Mouse (Mus musculus) urinary bladder, postnatal 25 days (tissue): ENCODE data around the gene Tmem91.

Experiments used
- DNase-seq: peaks from one replicate; pipeline ENCODE4 v3.0.0; 2022; ENCODE audit warnings: low spot score

Gene Tmem91

DNA sequence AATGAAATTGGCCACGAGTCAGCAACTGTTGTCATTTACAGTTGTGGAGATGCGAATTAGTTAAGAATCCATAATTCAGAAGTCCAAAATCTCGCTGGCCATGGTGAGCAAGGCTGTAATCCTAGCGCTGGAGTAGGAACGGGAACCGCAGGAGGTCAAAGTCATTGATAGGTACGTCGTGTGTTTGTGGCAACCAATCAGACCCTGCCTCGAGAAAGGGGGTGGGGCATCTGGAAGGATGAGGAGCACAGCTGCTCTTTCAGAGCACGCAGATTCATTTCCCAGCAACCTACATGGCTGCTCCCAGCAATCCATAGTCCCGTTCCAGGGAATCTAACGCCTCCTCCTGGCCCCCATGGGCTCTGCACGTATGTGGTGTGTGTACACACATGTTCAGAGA, 24.9 kb upstream of the Tmem91 start:
- DNase-seq, result no peak

DNA sequence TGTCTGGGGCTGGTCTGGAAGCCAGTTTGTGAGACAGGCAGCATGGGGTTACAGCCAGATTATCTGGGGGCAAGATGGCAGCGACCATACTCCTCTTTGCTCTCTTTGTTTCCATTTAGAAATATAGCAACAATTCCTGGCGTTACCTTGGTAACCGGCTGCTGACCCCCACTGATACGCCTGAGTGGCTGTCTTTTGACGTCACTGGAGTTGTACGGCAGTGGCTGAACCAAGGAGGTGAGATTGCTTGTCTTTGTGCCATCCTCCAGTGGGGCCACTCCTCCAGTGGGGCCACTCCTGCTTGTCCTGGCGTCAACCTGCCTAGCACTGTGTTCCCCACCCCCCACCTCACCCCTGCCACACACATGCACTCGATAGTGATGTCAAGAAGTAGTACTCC, 19.1 kb upstream of the Tmem91 start:
- no peak for DNase-seq

DNA sequence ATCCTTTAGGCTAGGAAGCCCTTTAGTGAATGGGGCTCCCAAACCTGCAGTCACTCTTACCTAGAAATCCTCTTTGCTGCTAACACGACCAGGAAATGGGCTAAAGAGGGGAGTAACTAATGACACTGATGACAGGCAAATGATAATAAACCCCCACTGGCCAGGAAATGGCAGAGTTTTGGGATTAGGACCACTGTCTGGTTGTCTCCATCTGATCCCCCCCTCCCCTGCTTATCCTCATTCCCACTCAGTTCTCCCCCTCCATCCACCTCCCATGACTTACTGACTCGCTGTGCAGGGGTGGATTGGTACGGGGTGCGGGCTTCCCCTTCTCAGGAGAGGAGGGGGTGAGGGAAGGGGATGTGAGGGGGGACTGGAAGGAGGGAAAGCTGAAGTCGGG, 15.1 kb upstream of the Tmem91 start:
- DNase-seq, result no peak

DNA sequence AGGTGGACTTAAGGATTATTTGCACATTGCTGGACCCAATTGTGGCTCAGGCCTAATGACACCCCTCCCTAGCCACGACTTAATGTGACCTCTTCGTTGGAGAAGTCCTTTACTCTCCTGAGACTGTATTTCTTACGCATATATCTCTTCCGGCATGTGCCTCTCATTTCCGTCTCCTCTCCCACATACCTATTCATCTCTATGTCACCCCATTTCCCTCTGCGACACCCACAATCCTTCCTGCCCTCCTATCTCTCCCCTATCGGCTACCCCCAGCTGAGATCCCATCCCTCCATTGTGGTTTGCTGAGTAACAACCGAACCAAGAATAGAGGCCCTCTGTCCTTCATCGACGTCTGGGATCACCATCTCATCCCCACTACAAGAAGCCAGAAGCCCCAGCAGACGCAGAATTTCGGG, 14.6 kb upstream of the Tmem91 start:
- no peak for DNase-seq

GRCm38 (mm10) chr7:25688810-25689586, 14.0 kb upstream of the Tmem91 start:
- peak; percentile 76 for DNase-seq

DNA sequence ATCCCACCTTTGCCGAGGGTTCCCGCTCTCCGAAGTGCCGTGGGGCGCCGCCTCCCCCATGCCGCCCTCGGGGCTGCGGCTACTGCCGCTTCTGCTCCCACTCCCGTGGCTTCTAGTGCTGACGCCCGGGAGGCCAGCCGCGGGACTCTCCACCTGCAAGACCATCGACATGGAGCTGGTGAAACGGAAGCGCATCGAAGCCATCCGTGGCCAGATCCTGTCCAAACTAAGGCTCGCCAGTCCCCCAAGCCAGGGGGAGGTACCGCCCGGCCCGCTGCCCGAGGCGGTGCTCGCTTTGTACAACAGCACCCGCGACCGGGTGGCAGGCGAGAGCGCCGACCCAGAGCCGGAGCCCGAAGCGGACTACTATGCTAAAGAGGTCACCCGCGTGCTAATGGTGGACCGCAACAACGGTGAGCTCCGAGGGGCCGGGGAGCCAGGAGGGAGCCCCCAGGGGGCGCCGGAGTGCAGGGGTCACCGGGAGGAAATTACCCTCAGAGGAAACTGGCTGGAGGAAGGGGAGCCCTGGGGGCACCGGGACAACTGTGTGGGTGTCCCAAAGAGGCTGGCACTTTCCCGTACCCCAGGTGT, 12.9 kb upstream of the Tmem91 start:
- peak; percentile 57 for DNase-seq

DNA sequence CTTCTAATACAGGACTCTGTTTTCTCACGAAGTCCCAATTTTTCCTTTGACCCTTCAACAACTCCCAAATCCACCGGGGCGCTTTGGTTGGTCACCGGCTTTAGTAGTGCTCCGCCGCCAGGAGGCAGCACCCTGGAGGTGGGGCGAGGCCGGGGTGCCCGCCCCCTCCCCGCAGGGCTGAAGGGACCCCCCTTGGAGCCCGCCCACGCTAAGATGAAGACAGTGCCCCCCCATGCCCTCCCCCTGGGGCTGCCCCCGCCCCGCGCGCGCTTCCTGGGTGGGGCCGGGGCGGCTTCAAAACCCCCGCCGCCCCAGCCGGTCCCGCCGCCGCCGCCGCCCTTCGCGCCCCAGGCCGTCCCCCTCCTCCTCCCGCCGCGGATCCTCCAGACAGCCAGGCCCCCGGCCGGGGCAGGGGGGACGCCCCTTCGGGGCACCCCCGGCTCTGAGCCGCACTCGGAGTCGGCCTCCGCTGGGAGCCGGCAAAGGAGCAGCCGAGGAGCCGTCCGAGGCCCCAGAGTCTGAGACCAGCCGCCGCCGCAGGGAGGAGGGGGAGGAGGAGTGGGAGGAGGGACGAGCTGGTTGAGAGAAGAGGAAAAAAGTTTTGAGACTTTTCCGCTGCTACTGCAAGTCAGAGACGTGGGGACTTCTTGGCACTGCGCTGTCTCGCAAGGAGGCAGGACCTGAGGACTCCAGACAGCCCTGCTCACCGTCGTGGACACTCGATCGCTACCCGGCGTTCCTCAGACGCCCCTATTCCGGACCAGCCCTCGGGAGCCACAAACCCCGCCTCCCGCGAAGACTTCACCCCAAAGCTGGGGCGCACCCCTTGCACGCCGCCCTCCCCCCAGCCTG, 11.9 kb upstream of the Tmem91 start, which contains the start of gene Tgfb1:
Gene Tgfb1 (plus strand): TSS at position 323 of the 852 bp plus-strand sequence.
- DNase-seq, result peak; percentile 79

DNA sequence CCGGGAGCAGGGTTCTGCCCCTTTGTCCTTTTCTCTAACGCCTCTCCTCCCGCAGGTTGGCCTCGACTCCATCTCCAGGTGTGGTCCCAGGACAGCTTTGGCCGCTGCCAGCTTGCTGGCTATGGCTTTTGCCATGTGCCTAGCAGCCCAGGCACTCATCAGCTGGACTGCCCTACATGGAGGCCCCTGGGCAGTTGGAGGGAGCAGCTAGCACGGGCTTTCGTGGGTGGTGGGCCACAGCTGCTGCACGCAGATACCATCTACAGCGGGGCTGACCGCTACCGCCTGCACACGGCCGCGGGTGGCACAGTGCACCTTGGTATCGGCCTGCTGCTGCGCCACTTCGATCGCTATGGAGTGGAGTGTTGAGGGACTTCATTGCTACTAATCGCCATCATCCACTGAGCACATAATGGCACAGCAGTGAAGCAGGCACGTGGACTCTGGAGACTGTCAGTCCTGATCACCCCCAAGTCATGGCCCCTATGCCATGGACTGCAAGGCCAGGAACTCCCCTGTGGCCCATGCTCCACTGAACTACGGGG, 11.0 kb upstream of the Tmem91 start:
- DNase-seq, result no peak

- DNase-seq, result no peak
Measured at GRCm38 (mm10) chr7:25684659-25685058, 9.7 kb upstream of the Tmem91 start.

GRCm38 (mm10) chr7:25683474-25684180, 8.7 kb upstream of the Tmem91 start:
- no peak for DNase-seq

GRCm38 (mm10) chr7:25681341-25682231, 6.6 kb upstream of the Tmem91 start:
- DNase-seq, result no peak

DNA sequence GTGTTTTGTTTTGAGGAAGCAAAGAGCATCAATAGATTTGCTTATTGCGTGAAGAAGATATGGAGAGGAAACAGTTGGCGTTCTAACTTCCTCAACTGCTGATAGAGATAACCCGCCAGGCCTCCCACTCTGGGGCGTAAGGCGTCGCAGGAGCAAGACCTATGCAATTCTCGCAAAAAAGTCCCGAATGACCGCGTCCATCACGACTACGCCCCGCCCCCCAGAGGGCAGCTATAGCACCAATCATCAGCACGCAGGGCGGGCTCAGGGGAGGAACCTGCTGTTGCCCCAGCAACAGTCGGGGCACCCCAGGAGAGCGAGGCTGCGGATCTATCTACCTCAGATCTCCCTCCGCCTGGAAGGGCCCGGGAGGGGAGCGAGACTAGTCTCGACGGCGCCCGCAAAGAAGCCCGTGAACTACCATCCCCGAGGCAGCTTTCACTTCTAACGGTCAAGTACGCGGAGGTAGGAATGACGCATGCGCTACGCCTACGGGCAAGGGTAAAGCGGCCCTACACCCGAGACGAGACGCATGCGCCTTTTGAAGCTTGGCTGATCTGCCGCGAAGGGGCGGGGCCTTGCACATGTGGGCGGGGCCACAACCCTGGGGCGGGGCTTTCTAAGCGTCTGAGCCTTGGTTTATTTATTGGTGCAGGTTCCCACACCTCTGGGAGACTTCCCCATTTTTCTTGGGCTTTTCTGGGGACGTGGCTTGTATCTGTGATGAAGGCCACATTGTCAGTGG, 5.7 kb upstream of the Tmem91 start, which contains the start of gene B9d2:
Gene B9d2 (plus strand): TSS at position 267 of the 745 bp plus-strand sequence.
- DNase-seq, result peak; percentile 98

DNA sequence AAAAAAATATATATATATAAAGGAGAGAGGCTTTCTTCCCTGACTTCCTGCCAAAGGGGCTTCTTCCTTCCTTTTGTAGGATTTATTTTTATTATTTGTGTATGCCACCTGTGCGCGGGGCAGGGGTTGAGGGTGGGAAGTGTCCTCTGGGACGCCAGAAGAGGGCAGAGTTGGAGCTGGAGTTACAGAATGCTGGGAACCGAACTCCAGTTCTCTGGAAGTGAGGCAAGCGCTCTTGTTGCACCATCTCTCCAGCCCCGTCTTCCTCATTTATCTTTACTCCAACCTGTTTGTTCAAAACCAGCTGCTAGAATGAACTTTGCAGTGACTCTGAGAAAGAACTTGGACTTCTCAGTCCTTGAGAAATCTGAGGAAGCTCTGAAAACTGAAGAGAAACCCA, 5.0 kb upstream of the Tmem91 start:
- no peak for DNase-seq

DNA sequence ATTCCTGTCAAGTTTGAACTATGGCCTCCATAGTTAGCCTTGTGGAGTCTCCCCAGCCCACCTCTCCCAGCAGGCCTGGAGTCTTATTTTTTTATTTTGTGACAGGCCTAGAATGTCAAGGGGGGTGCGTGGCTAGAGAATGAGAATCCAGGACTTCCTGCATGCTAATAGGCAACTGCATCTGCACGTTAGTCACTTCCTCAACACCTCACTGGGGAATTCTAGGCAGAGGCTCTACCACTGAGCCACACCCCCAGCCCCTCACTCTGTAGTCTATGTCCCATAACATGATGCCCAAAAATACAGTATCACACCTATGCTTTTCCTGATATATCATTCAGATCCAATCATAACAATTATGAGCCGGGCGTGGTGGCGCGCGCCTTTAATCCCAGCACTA, 2.0 kb upstream of the Tmem91 start:
- no peak for DNase-seq

DNA sequence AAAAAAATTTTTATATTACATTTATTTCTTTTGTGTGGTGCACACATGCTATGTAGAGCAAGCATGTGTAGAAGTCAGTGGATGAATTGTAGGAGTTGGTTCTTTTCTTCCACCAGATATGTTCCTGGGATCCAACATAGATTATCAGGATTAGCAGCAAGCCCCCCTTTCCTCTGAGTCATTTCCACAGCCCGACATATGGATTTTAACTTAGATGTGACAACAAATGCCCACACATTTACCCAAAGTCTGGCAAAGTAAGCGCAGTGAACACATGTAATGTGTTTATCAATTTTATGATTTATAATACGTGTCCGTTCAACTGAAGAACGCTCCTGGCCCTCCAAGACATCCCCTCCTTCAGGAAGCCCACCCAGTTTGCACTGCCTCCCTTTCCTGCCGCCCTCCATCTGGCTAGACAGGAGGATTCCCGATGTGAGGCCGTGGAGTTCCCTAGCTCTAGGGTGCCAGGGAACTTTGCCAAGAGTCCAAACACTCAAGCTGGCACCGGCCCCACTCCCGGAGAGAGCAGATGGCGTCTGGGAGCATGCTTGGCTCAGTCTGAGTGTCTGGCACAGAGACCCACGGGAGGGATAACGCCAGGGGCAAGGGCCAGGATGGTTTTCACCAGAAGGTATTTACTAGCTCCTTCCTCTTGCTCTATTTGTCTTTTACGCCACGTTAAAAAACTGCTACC, 1.3 kb upstream of the Tmem91 start:
- peak; percentile 48 for DNase-seq

DNA sequence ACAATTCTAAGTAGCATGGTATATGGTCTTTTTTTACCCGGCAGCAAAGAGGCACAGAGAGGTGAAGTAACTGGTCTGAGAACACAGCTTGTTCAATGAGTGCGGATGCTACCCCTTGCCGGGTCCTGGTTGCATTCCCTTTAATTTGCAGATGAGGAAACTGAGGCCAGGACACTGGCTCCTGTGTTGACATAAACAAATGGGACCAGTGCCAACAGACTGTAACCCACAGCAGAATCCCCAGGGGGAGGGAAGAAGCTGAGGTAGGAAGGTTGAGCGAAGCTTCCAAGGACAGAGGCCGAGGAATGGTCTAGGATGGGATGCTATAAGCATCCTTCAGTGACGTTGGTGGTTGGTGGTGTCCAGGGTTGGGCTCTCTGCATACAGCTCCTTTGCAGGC, 439 bp upstream of the Tmem91 start:
- DNase-seq, result no peak

- no peak for DNase-seq
Measured at GRCm38 (mm10) chr7:25674297-25674696, 669 bp downstream of the Tmem91 start.

- DNase-seq, result no peak
Measured at GRCm38 (mm10) chr7:25672442-25672841, 2.5 kb downstream of the Tmem91 start.

DNA sequence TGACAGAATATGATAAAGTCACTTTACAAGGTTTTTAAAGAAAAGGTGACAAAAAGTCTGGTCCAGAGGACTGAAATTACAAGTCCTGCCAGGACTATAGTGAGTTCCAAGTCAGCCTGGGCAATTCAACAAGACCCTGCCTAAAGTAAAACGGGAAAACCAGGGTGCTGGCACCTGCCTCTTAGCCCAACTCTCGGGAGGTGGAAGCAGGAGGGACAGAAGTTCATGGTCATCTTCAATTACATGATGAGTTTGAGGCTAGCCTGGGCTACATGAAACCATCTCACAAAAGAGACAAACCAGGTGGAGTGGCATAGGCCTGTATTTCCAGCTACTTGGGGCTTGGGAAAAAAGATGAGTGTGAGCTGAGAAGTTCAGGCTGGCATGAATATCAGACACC, 3.3 kb downstream of the Tmem91 start:
- DNase-seq, result no peak
